Mouse (Mus musculus) forebrain, postnatal 0 days (tissue): ENCODE measurements around the gene Proca1. TPM values are rescaled to one million over a fixed set of nuclear protein-coding genes. Genes with fewer than 3 reads are reported as not detected.

Experiments used
- ATAC-seq: fragments of 200-750 bp; cut with Nextera tagmentation; 2 replicates; pipeline ENCODE4 v1.8.0; 2017; ENCODE audit warnings: mild to moderate bottlenecking, moderate library complexity
- DNase-seq: peaks from one replicate; pipeline ENCODE4 v3.0.0-alpha.2; 2015
- H3K27ac ChIP-seq: fragments of 300-500 bp; sonication (generic); 2 replicates; pipeline ENCODE4 v1.5.1; 2014; ENCODE audit warnings: low read depth, mild to moderate bottlenecking, antibody characterized with exemption, low read length, moderate library complexity, mixed read lengths
- H3K27me3 ChIP-seq: fragments of 300-500 bp; sonication (generic); 2 replicates; pipeline ENCODE4 v1.6.1; 2014; ENCODE audit warnings: mild to moderate bottlenecking, low read length, mixed read lengths; ENCODE audit not compliant: insufficient read depth
- H3K36me3 ChIP-seq: fragments of 300-500 bp; sonication (generic); 2 replicates; pipeline ENCODE4 v1.6.1; 2014; ENCODE audit warnings: mild to moderate bottlenecking, moderate library complexity; ENCODE audit not compliant: insufficient read depth
- H3K4me1 ChIP-seq: fragments of 300-500 bp; sonication (generic); 2 replicates; pipeline ENCODE4 v1.6.1; 2014; ENCODE audit warnings: antibody characterized with exemption; ENCODE audit not compliant: insufficient read depth
- H3K4me2 ChIP-seq: fragments of 300-500 bp; sonication (generic); 2 replicates; pipeline ENCODE4 v1.6.1; 2014; ENCODE audit warnings: low read depth, mild to moderate bottlenecking, moderate library complexity
- H3K4me3 ChIP-seq: fragments of 300-500 bp; sonication (generic); 2 replicates; pipeline ENCODE4 v1.5.1; 2014; ENCODE audit warnings: low read depth, low read length, mixed read lengths
- H3K9ac ChIP-seq: fragments of 300-500 bp; sonication (generic); 2 replicates; pipeline ENCODE4 v1.6.1; 2014; ENCODE audit warnings: mild to moderate bottlenecking
- H3K9me3 ChIP-seq: fragments of 300-500 bp; sonication (generic); 2 replicates; pipeline ENCODE4 v1.6.1; 2016; ENCODE audit warnings: low read length
- CTCF ChIP-seq: sonication (generic); IDR thresholded peaks from 2 replicates; pipeline ENCODE4 v1.5.1; 2016; ENCODE audit warnings: antibody characterized with exemption, control low read depth, low read depth
- WGBS: fragments of 180-500 bp; shearing (Covaris S2); extraction: QIAGEN DNeasy Blood & Tissue Kit; methylation state at CpG from one replicate; pipeline ENCODE4 v1.1.7; 2014; 5-methylcytosine and 5-hydroxymethylcytosine counted together
- polyA plus RNA-seq: library from polyadenylated mRNA; unstranded; fragments of >200 nt; fragmentation: Nextera tagmentation; extraction: Ambion mirVana; gene quantifications from 2 replicates; pipeline ENCODE4 v1.2.1, GENCODE M21; 2015
- total RNA-seq: library from RNA; depleted of rRNA; stranded (reverse); fragments of >200 nt; gene quantifications from 2 replicates; pipeline ENCODE4 v1.2.3, GENCODE M21; 2014

Proca1 gene
- total and polyA plus RNA-seq, 2 experiments from 2014 or later: 0.81 to 3.3 TPM

DNA sequence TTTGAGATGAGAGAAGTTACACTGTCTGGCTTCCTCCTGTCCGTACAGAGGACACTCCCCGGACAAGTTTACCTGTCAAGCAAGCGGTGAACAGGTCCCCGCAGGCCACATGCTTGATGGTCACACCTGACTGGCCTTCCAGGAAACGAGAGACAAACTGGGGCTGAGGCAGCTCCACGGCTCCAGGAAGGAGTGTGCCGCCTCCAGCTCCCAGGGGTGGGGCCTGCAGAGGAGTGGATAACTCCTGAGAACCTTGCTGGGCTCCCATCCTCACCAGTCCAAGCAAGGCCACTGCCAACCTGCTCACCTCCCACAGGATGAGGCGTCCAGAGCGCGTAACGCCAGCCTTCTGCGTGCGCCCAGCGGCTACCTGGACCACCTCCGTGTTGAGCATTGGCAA is 22.9 kb upstream of the Proca1 start:
- Histone ChIP-seq H3K27me3 (no peaks in the 10 kb centered on the region), H3K9me3 (no peaks in the 10 kb centered on the region), H3K4me2 (no peak overlapping the region), H3K9ac (no peak overlapping the region), H3K4me1 (peaks cover 6% of the 10 kb centered on the region), H3K36me3 (no peaks in the 10 kb centered on the region), H3K27ac (no peak overlapping the region), H3K4me3 (no peak overlapping the region)
- no peak for DNase-seq
- no peak for TF ChIP-seq CTCF
- 95% methylated on average over 15 of the region's 15 CpGs for WGBS
- no peak for ATAC-seq

- ATAC-seq (no peak), DNase-seq (no peak)
- no peak overlapping the region for H3K9ac ChIP-seq
- TF ChIP-seq CTCF: peak; percentile 20
- H3K27me3 ChIP-seq: no peaks in the 10 kb centered on the region
- no peaks in the 10 kb centered on the region; the same call in 1 of the 2 replicates for H3K4me1 ChIP-seq
- H3K4me3 ChIP-seq: no peak overlapping the region
- no peaks in the 10 kb centered on the region for H3K36me3 ChIP-seq
- 72% methylated on average over 4 of the region's 4 CpGs for WGBS
- H3K4me2 ChIP-seq: no peak overlapping the region
- no peaks in the 10 kb centered on the region for H3K9me3 ChIP-seq
- no peak overlapping the region for H3K27ac ChIP-seq
These were observed 21.9 kb upstream of the Proca1 start for GRCm38 (mm10) chr11:78171328-78171727.

- ATAC-seq (peak; percentile 22; the same call in 1 of the 2 replicates), DNase-seq (no peak)
- peaks cover 5% of the 10 kb centered on the region; the same call in 1 of the 2 replicates for H3K4me1 ChIP-seq
- peak; percentile 49 for TF ChIP-seq CTCF
- H3K9me3 ChIP-seq: no peaks in the 10 kb centered on the region
- no peaks in the 10 kb centered on the region for H3K27me3 ChIP-seq
- no peak overlapping the region for H3K9ac ChIP-seq
- H3K4me3 ChIP-seq: no peak overlapping the region
- H3K36me3 ChIP-seq: no peaks in the 10 kb centered on the region
- no peak overlapping the region for H3K27ac ChIP-seq
- H3K4me2 ChIP-seq: no peak overlapping the region
- WGBS: 83% methylated on average over 16 of the region's 16 CpGs
These were observed 21.0 kb upstream of the Proca1 start for GRCm38 (mm10) chr11:78172034-78172747.

GRCm38 (mm10) chr11:78172748-78173383 is 20.3 kb upstream of the Proca1 start:
- H3K36me3 ChIP-seq: no peaks in the 10 kb centered on the region

GRCm38 (mm10) chr11:78174506-78174905 is 18.7 kb upstream of the Proca1 start:
- H3K27ac ChIP-seq: no peak overlapping the region
- H3K4me3 ChIP-seq: no peak overlapping the region
- WGBS: 83% methylated on average over 3 of the region's 3 CpGs
- no peaks in the 10 kb centered on the region for H3K9me3 ChIP-seq
- H3K4me2 ChIP-seq: no peak overlapping the region
- no peak for TF ChIP-seq CTCF
- H3K9ac ChIP-seq: no peak overlapping the region
- no peaks in the 10 kb centered on the region for H3K27me3 ChIP-seq
- ATAC-seq (no peak), DNase-seq (no peak)
- H3K36me3 ChIP-seq: 0 out of 2 replicates have a peak, but pooled peaks cover 2% of the 10 kb centered on the region
- H3K4me1 ChIP-seq: peaks cover 8% of the 10 kb centered on the region; the same call in 1 of the 2 replicates

More at GRCm38 (mm10) chr11:78172748-78173383, 20.3 kb upstream of the Proca1 start:
- 87% methylated on average over 19 of the region's 19 CpGs for WGBS
- no peaks in the 10 kb centered on the region for H3K27me3 ChIP-seq
- no peak overlapping the region for H3K4me2 ChIP-seq
- no peak for TF ChIP-seq CTCF
- H3K4me1 ChIP-seq: peaks cover 8% of the 10 kb centered on the region; the same call in 1 of the 2 replicates
- no peaks in the 10 kb centered on the region for H3K9me3 ChIP-seq
- DNase-seq (no peak), ATAC-seq (no peak)
- no peak overlapping the region for H3K27ac ChIP-seq
- no peak overlapping the region for H3K9ac ChIP-seq
- no peak overlapping the region for H3K4me3 ChIP-seq

DNA sequence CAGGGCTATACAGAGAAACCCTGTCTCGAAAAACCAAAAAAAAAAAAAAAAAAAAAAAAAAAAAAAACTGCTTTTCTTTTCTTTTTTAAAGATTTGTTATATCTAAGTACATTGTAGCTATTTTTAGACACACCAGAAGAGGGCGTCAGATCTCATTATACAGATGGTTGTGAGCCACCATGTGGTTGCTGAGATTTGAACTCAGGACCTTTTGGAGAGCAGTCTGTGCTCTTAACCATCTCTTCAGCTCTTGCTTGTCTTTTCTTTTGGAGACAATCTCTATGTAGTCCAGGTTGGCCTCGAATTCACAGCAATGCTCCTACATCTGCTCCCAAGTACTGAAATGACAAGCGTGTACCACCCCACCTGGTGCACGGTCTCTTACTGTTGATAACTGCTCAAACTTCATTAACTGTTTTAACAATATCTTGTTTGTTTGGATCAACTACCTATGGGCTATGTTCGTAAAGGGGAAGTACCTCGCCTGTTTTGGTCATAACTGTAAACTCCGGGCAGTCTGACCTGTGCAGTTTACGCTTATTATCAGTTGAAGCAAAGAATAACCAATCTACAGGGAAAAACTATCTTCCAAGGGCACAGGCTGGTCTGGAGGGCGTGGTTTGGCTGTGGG is 17.3 kb upstream of the Proca1 start:
- WGBS: 4% methylated on average over 9 of the region's 10 CpGs
- peak overlapping the region; percentile 34; the same call in 1 of the 2 replicates for H3K9ac ChIP-seq

More for the DNA sequence above, 17.3 kb upstream of the Proca1 start:
- TF ChIP-seq CTCF: peak; percentile 38
- ATAC-seq (no peak), DNase-seq (peak; percentile 37)
- peak overlapping the region; percentile 51 for H3K4me3 ChIP-seq
- H3K27me3 ChIP-seq: no peaks in the 10 kb centered on the region
- H3K9me3 ChIP-seq: no peaks in the 10 kb centered on the region
- peaks cover 16% of the 10 kb centered on the region for H3K36me3 ChIP-seq
- no peak overlapping the region for H3K27ac ChIP-seq
- H3K4me1 ChIP-seq: peaks cover 8% of the 10 kb centered on the region; the same call in 1 of the 2 replicates
- H3K4me2 ChIP-seq: peak overlapping the region; percentile 73
